Mouse (Mus musculus): ENCODE measurements around the gene Olfr113.
"Not testable (repeated sequence)": the region's sequence is repeated elsewhere in the genome, so short reads cannot be mapped to it uniquely, and the experiment has no call there.

The Olfr113 gene

GRCm38 (mm10) chr17:37577563-37577962 lies at the start of gene Olfr113:
TSS of gene Olfr113 (minus strand) at chr17:37577663.
- DNase-seq (ENCODE audit: low spot score) = no peak

GRCm38 (mm10) chr17:37627009-37627408 lies 49.5 kb upstream of the Olfr113 start, which contains the start of the genes Olfr115 and Olfr116:
TSS of gene Olfr115 (minus strand) at chr17:37627109.
TSS of gene Olfr116 (minus strand) at chr17:37627199.
- DNase-seq (ENCODE audit: low spot score) = no peak

GRCm38 (mm10) chr17:37592643-37593042 lies 15.2 kb upstream of the Olfr113 start, which contains the start of gene Olfr114:
TSS of gene Olfr114 (minus strand) at chr17:37592743.
- DNase-seq (ENCODE audit: low spot score) = no peak

- no peak for DNase-seq (ENCODE audit: low spot score)
Measured at GRCm38 (mm10) chr17:37569351-37569750, 8.1 kb downstream of the Olfr113 start, which contains the start of gene Olfr112. TSS of gene Olfr112 (minus strand) at chr17:37569451.

- no peak for DNase-seq (ENCODE audit: low spot score)
Measured at GRCm38 (mm10) chr17:37558913-37559615, 18.4 kb downstream of the Olfr113 start.

GRCm38 (mm10) chr17:37543800-37544435 lies 33.5 kb downstream of the Olfr113 start:
- no peak for DNase-seq (ENCODE audit: low spot score)

- DNase-seq (ENCODE audit: low spot score) = no peak
Measured at GRCm38 (mm10) chr17:37541454-37542119, 35.9 kb downstream of the Olfr113 start.

- DNase-seq (ENCODE audit: low spot score) = not testable (repeated sequence)
Measured at GRCm38 (mm10) chr17:37538416-37538815, 39.0 kb downstream of the Olfr113 start.

GRCm38 (mm10) chr17:37535173-37535572 lies 42.3 kb downstream of the Olfr113 start:
- no peak for DNase-seq (ENCODE audit: low spot score)

GRCm38 (mm10) chr17:37525427-37525826 lies 52.0 kb downstream of the Olfr113 start:
- not testable (repeated sequence) for DNase-seq (ENCODE audit: low spot score)

GRCm38 (mm10) chr17:37524612-37525011 lies 52.9 kb downstream of the Olfr113 start:
- not testable (repeated sequence) for DNase-seq (ENCODE audit: low spot score)
